Mouse (Mus musculus): Measurements from ENCODE around the gene Fut11. TPM values are rescaled to one million over a fixed set of nuclear protein-coding genes. Genes with fewer than 3 reads are reported as not detected.

The Fut11 gene
- total and polyA plus RNA-seq, 3 experiments: 0.69 to 1.8 TPM; not detected in 1

DNA sequence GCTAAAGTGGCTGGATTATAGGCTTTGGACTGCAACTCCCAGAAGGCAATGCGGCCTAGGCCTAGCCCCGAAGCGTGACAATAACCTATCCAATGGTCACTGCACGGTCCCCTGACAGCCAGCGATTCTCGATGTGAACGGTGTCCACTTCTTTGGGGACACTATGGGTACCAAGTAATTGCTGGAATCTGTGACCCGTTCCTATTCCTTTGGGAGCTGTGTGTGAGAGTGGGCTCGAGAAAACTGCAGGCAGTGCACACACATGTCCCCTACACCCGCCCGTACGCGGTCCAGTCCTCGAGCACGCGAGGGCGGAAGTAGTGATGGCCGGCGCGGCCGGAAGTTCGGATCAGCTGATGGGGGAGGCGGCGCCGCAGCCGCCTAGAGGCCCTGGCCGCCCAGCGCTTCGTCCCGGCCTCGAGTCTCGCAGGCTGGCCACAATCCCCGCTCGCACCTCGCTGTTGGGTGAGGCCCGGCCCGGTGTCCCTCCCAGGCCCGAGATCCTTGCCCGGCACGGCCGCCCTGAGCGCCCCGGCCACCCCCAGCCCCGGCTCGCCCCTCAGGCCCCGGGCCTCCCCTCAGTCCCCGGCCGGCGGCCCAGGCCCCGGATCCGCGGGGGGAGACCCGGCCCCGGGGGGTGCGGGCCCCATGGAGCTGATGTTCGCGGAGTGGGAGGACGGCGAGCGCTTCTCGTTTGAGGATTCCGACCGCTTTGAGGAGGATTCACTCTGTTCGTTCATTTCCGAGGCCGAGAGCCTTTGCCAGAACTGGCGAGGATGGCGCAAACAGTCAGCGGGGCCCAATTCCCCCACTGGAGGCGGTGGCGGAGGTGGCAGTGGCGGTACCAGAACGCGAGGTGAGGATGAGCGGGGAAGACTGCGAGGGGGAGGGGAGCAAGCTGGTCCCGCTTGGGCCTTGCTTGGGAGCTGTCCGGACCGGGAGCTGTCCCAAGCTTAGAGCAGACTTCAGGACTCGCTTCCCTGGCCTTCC is 12.7 kb downstream of the Fut11 start, which contains the start of gene Zswim8:
Zswim8 (plus strand) TSS at position 352 of the 990 bp plus-strand sequence.
- peak; percentile 88 for DNase-seq (ENCODE audit: low read depth, low spot score)
- Histone ChIP-seq H3K4me1 (ENCODE audit: control insufficient read depth in 1 of 2, insufficient read depth in 2 of 2, low read length in 2 of 2) (peaks cover 3 to 10% of the 10 kb centered on the region in 2 experiments; a peak in 3 of 4 replicates), H3K27me3 (ENCODE audit: control insufficient read depth in 1 of 2, insufficient read depth in 2 of 2, low read length in 2 of 2) (no peaks in the 10 kb centered on the region)
- TF ChIP-seq ELF1 (IDR thresholded peaks at IDR 0.05; ENCODE audit: low read depth, low read length): peak; percentile 78
- TF ChIP-seq MAFK (IDR thresholded peaks at IDR 0.05; ENCODE audit: borderline replicate concordance, low read depth, low read length): no peak
- no peak for TF ChIP-seq TAL1 (IDR thresholded peaks at IDR 0.05; ENCODE audit: low read length)
- TF ChIP-seq UBTF (IDR thresholded peaks at IDR 0.05; ENCODE audit: borderline replicate concordance, insufficient read depth, low read depth, low read length): no peak
- TF ChIP-seq E2F4 (IDR thresholded peaks at IDR 0.05; ENCODE audit: borderline replicate concordance, low read depth, low read length): no peak
- no peak for TF ChIP-seq CHD2 (IDR thresholded peaks at IDR 0.05; ENCODE audit: low read length)
- TF ChIP-seq MYC (IDR thresholded peaks at IDR 0.05; ENCODE audit: low read depth, low read length): peak; percentile 72
- TF ChIP-seq POLR2A (IDR thresholded peaks at IDR 0.05; ENCODE audit: control insufficient read depth in 1 of 2, insufficient read depth in 1 of 2, low read depth in 1 of 2, low read length in 2 of 2, poor library complexity in 1 of 2): peak in 1 of 2 experiments; percentile 83; a peak in 2 of 4 replicates
- TF ChIP-seq HCFC1 (IDR thresholded peaks at IDR 0.05; ENCODE audit: low read depth, low read length): peak; percentile 91
- TF ChIP-seq EP300 (IDR thresholded peaks at IDR 0.05; ENCODE audit: low read depth in 1 of 2, low read length in 2 of 2): 0 out of 4 replicates have a peak, but pooled peaks of 1 of the 2 experiments have one; percentile 11
- TF ChIP-seq SMC3 (IDR thresholded peaks at IDR 0.05; ENCODE audit: low read depth, low read length): 0 out of 2 replicates have a peak, but pooled peaks have one; percentile 0
- TF ChIP-seq MXI1 (IDR thresholded peaks at IDR 0.05; ENCODE audit: low read depth, low read length): peak; percentile 77
- no peak for TF ChIP-seq JUND (IDR thresholded peaks at IDR 0.05; ENCODE audit: low read depth, low read length)
- no peak for TF ChIP-seq RAD21 (IDR thresholded peaks at IDR 0.05; ENCODE audit: low read depth, low read length)
- peak; percentile 81 for TF ChIP-seq USF1 (IDR thresholded peaks at IDR 0.05; ENCODE audit: low read depth, low read length)
- no peak for TF ChIP-seq POLR2AphosphoS5 (IDR thresholded peaks at IDR 0.05; ENCODE audit: borderline replicate concordance, low read depth, low read length)
- TF ChIP-seq TCF12 (IDR thresholded peaks at IDR 0.05; ENCODE audit: low read depth, low read length): no peak
- TF ChIP-seq ZKSCAN1 (IDR thresholded peaks at IDR 0.05; ENCODE audit: low read depth, low read length): no peak
- peak; percentile 42; the same call in 1 of the 2 replicates for TF ChIP-seq TBP (IDR thresholded peaks at IDR 0.05; ENCODE audit: low read depth, low read length)
- TF ChIP-seq BHLHE40 (IDR thresholded peaks at IDR 0.05; ENCODE audit: borderline replicate concordance, low read depth, low read length): no peak
- TF ChIP-seq ZC3H11A (IDR thresholded peaks at IDR 0.05; ENCODE audit: low read depth, low read length): no peak
- peak; percentile 61; the same call in 1 of the 2 replicates for TF ChIP-seq KAT2A (conservative IDR thresholded peaks at IDR 0.05; ENCODE audit: low read depth, low read length)
- TF ChIP-seq SIN3A (IDR thresholded peaks at IDR 0.05; ENCODE audit: low read length): peak; percentile 98
- no peak for TF ChIP-seq MYB (IDR thresholded peaks at IDR 0.05; ENCODE audit: low read depth, low read length)
- no peak for TF ChIP-seq MEF2A (IDR thresholded peaks at IDR 0.05; ENCODE audit: extremely low read depth, insufficient replicate concordance, low read depth, low read length, poor library complexity, severe bottlenecking)
- peak; percentile 72 for TF ChIP-seq NELFE (IDR thresholded peaks at IDR 0.05; ENCODE audit: low read depth, low read length)
- TF ChIP-seq ZMIZ1 (IDR thresholded peaks at IDR 0.05; ENCODE audit: low read depth, low read length): no peak
- no peak for TF ChIP-seq GATA1 (IDR thresholded peaks at IDR 0.05; ENCODE audit: low read depth, low read length)
- TF ChIP-seq POLR2AphosphoS2 (IDR thresholded peaks at IDR 0.05; ENCODE audit: low read length): no peak
- TF ChIP-seq MAZ (IDR thresholded peaks at IDR 0.05; ENCODE audit: low read depth, low read length): no peak
- no peak for TF ChIP-seq CTCF (IDR thresholded peaks at IDR 0.05 in 2 of 3, conservative IDR thresholded peaks at IDR 0.05 in 1 of 3; ENCODE audit: control insufficient read depth in 1 of 3, insufficient read depth in 1 of 3, low read depth in 2 of 3, low read length in 3 of 3, poor library complexity in 1 of 3, severe bottlenecking in 1 of 3)
- no peak for TF ChIP-seq USF2 (IDR thresholded peaks at IDR 0.05; ENCODE audit: borderline replicate concordance in 1 of 2, insufficient read depth in 1 of 2, low read depth in 1 of 2, low read length in 2 of 2)
- TF ChIP-seq NRF1 (IDR thresholded peaks at IDR 0.05; ENCODE audit: insufficient read depth, low read depth, low read length, poor library complexity, severe bottlenecking): no peak
- TF ChIP-seq ZNF384 (IDR thresholded peaks at IDR 0.05; ENCODE audit: low read depth, low read length): no peak
- TF ChIP-seq MAX (IDR thresholded peaks at IDR 0.05; ENCODE audit: low read length): peak; percentile 79

More for the DNA sequence above, 12.7 kb downstream of the Fut11 start, which contains the start of gene Zswim8:
- Histone ChIP-seq H3K27ac (ENCODE audit: control insufficient read depth, low read depth, low read length) (peak within 1 kb of the TSS; percentile 46), H3K9me3 (replicated peaks; ENCODE audit: insufficient read depth, low read length) (no peaks in the 10 kb centered on the region), H3K36me3 (ENCODE audit: control insufficient read depth in 1 of 2, insufficient read depth in 2 of 2, low read length in 2 of 2) (peaks cover 0 to 12% of the 10 kb centered on the region in 2 experiments; a peak in 3 of 4 replicates), H3K4me3 (ENCODE audit: control insufficient read depth in 1 of 2, insufficient read depth in 1 of 2, low read depth in 2 of 2, low read length in 2 of 2) (peak within 1 kb of the TSS; percentile 68 to 71), H3K9ac (ENCODE audit: control insufficient read depth, low read depth, low read length, poor library complexity, severe bottlenecking) (peak within 1 kb of the TSS; percentile 67), H3K79me2 (ENCODE audit: control insufficient read depth, insufficient read depth, low read length, poor library complexity) (peaks cover 27% of the 10 kb centered on the region)

Measured in MEL (cell line).